25 mouse cellular contexts compared by ENCODE assay signal in genomic region chr11:61676216-61676854, GRCm38 (mm10). TPM values are rescaled to one million over a fixed set of nuclear protein-coding genes. Genes with fewer than 3 reads are reported as not detected.
DNase-seq lines count a peak whose midpoint lies in the region; ATAC-seq and TF ChIP-seq lines count a peak whose summit lies in the region.
"Had no signal": no experiment of that assay in that cellular context is flagged by ENCODE, and none has a peak within 500 bp of the region (broad histone marks: within the 10 kb centered on the region; RNA-seq: fewer than 3 reads in every experiment).

No protein-coding gene starts in this region.

- H3K4me2 ChIP-seq in CH12.LX (ENCODE audit: insufficient read depth, low read depth, poor library complexity, severe bottlenecking): no peak overlapping the region
- H3K4me2 ChIP-seq in embryonic facial prominence, embryonic 12.5 days (replicated peaks): 0 out of 2 replicates have a peak overlapping the region, but pooled peaks have one; percentile 3
- no peak overlapping the region for H3K4me2 ChIP-seq in limb, embryonic 12.5 days
- H3K4me2 ChIP-seq: forebrain, embryonic 15.5 days; hindbrain, embryonic 14.5 days; neural tube, embryonic 12.5 days had no signal

- H3K9ac ChIP-seq in CH12.LX (ENCODE audit: insufficient read depth, low read depth): no peak overlapping the region
- no peak overlapping the region for H3K9ac ChIP-seq in embryonic facial prominence, embryonic 12.5 days
- H3K9ac ChIP-seq in limb, embryonic 12.5 days (replicated peaks): 0 out of 2 replicates have a peak overlapping the region, but pooled peaks have one; percentile 8
- H3K9ac ChIP-seq: forebrain, embryonic 15.5 days; hindbrain, embryonic 14.5 days; neural tube, embryonic 12.5 days had no signal

- no peaks in the 10 kb centered on the region for H3K79me2 ChIP-seq in CH12.LX (replicated peaks; ENCODE audit: control insufficient read depth, extremely low read depth, insufficient read depth, poor library complexity, severe bottlenecking)

- peak; percentile 49; the same call in 1 of the 2 replicates for TF ChIP-seq EP300 in CH12.LX (IDR thresholded peaks at IDR 0.05; ENCODE audit: low read length)

- intact Hi-C loops in left cerebral cortex, adult 2 months (cut with DNase I): no loop called here

- TF ChIP-seq RAD21 in CH12.LX (IDR thresholded peaks at IDR 0.05; ENCODE audit: low read depth, low read length): no peak

- no peak for ATAC-seq in embryonic facial prominence, embryonic 12.5 days (ENCODE audit: insufficient number of reproducible peaks, insufficient read depth, low FRiP score, low TSS enrichment)
- ATAC-seq in limb, embryonic 12.5 days (ENCODE audit: insufficient number of reproducible peaks, insufficient read depth, low FRiP score, low TSS enrichment, low read depth): no peak
- ATAC-seq in megakaryocyte-erythroid progenitor cell, adult 5-6 weeks (replicated peaks; ENCODE audit: low FRiP score, low TSS enrichment, poor library complexity, severe bottlenecking): no peak
- ATAC-seq: forebrain, embryonic 15.5 days had no signal

- dilution Hi-C loops in CH12.LX (cut with MboI; ENCODE audit: extremely low pct_ligation_motif_present, extremely low pct_unique_long_range_greater_than_20kb, low sequenced_read_pairs): no loop called here

- peak; percentile 3 for DNase-seq in CD4-positive, CD25-positive, alpha-beta regulatory T cell, adult 2 months (ENCODE audit: low read depth, low spot score)
- no peak for DNase-seq in CH12.LX (ENCODE audit: extremely low read depth)
- DNase-seq in left cerebral cortex, adult 2 months (ENCODE audit: extremely low spot score in 1 of 2, low spot score in 2 of 2): no peak
- DNase-seq in heart, postnatal 4 days: no peak
- DNase-seq: adrenal gland, postnatal 14 days; cerebellum, adult 11-12 months; cerebellum, postnatal 25 days; gastrocnemius, postnatal 10 days; heart, adult 18-20 months; kidney, adult 11 months; left cerebral cortex, postnatal 4 days; lung, postnatal 10 days; right cerebral cortex, postnatal 25 days; thymus, adult 18-20 months had no signal

- H3K9me3 ChIP-seq in CH12.LX (replicated peaks; ENCODE audit: low read length): no peaks in the 10 kb centered on the region
- no peaks in the 10 kb centered on the region for H3K9me3 ChIP-seq in embryonic facial prominence, embryonic 12.5 days
- no peaks in the 10 kb centered on the region for H3K9me3 ChIP-seq in limb, embryonic 12.5 days
- H3K9me3 ChIP-seq: forebrain, embryonic 15.5 days; neural tube, embryonic 12.5 days had no signal

- TF ChIP-seq POLR2A in CH12.LX (IDR thresholded peaks at IDR 0.05; ENCODE audit: low read depth, low read length): peak; percentile 26; the same call in 1 of the 2 replicates

- H3K36me3 ChIP-seq in CH12.LX (replicated peaks in 1 of 2; ENCODE audit: control insufficient read depth in 1 of 2, insufficient read depth in 1 of 2, low read length in 1 of 2): peaks cover 24 to 28% of the 10 kb centered on the region in 2 experiments
- H3K36me3 ChIP-seq in embryonic facial prominence, embryonic 12.5 days: no peaks in the 10 kb centered on the region
- no peaks in the 10 kb centered on the region for H3K36me3 ChIP-seq in limb, embryonic 12.5 days
- H3K36me3 ChIP-seq: forebrain, embryonic 15.5 days; neural tube, embryonic 12.5 days had no signal

- 30% methylated on average over 7 of the region's 7 CpGs for WGBS in embryonic facial prominence, embryonic 12.5 days
- WGBS in limb, embryonic 12.5 days: 18% methylated on average over 7 of the region's 7 CpGs

- peaks cover 57 to 95% of the 10 kb centered on the region in 2 experiments for H3K4me1 ChIP-seq in CH12.LX (ENCODE audit: control insufficient read depth in 1 of 2, insufficient read depth in 2 of 2)
- H3K4me1 ChIP-seq in embryonic facial prominence, embryonic 12.5 days: peaks cover 31% of the 10 kb centered on the region
- peaks cover 30% of the 10 kb centered on the region for H3K4me1 ChIP-seq in limb, embryonic 12.5 days (replicated peaks)

- no peaks in the 10 kb centered on the region for H3K27me3 ChIP-seq in CH12.LX (replicated peaks)
- H3K27me3 ChIP-seq in embryonic facial prominence, embryonic 12.5 days: 0 out of 2 replicates have a peak, but pooled peaks cover 6% of the 10 kb centered on the region
- peaks cover 2% of the 10 kb centered on the region; the same call in 1 of the 2 replicates for H3K27me3 ChIP-seq in limb, embryonic 12.5 days
- H3K27me3 ChIP-seq: forebrain, embryonic 15.5 days had no signal

- TF ChIP-seq CTCF in CH12.LX (conservative IDR thresholded peaks at IDR 0.05 in 1 of 2, IDR thresholded peaks at IDR 0.05 in 1 of 2; ENCODE audit: low read depth in 2 of 2, low read length in 2 of 2): no peak
- no peak for TF ChIP-seq CTCF in left cerebral cortex, adult 2 months (IDR thresholded peaks at IDR 0.05)

- peak overlapping the region in 1 of 3 experiments; percentile 3 for H3K4me3 ChIP-seq in CH12.LX (replicated peaks in 1 of 3; ENCODE audit: low read depth in 2 of 3, low read length in 2 of 3, poor library complexity in 1 of 3)
- no peak overlapping the region for H3K4me3 ChIP-seq in embryonic facial prominence, embryonic 12.5 days
- no peak overlapping the region for H3K4me3 ChIP-seq in limb, embryonic 12.5 days (replicated peaks)
- H3K4me3 ChIP-seq in left cerebral cortex, adult 2 months: no peak overlapping the region
- H3K4me3 ChIP-seq: forebrain, embryonic 15.5 days; layer of hippocampus, adult 2 months; megakaryocyte, embryonic 14.5 days; neural tube, embryonic 12.5 days had no signal

- peak overlapping the region; percentile 90 for H3K27ac ChIP-seq in CH12.LX (ENCODE audit: insufficient read depth, low read depth)
- peak overlapping the region; percentile 32 for H3K27ac ChIP-seq in embryonic facial prominence, embryonic 12.5 days
- peak overlapping the region; percentile 77 for H3K27ac ChIP-seq in limb, embryonic 12.5 days
- H3K27ac ChIP-seq in left cerebral cortex, adult 2 months: no peak overlapping the region
- H3K27ac ChIP-seq: forebrain, embryonic 15.5 days; hindbrain, embryonic 14.5 days; kidney, postnatal 0 days; layer of hippocampus, adult 2 months; neural tube, embryonic 12.5 days had no signal

- in situ Hi-C loops in CH12.LX (cut with MboI; ENCODE audit: low pct_ligation_motif_present, low pct_unique_long_range_greater_than_20kb, low sequenced_read_pairs): no loop called here

TF ChIP-seq in CH12.LX, 34 proteins besides CTCF, POLR2A, EP300 and RAD21:
- peak; percentile 68 for TF ChIP-seq ELF1 (IDR thresholded peaks at IDR 0.05; ENCODE audit: low read depth, low read length)
- TF ChIP-seq SIN3A (IDR thresholded peaks at IDR 0.05; ENCODE audit: low read length): no peak
- TF ChIP-seq TCF12 (IDR thresholded peaks at IDR 0.05; ENCODE audit: low read depth, low read length): 0 out of 2 replicates have a peak, but pooled peaks have one; percentile 37
- TF ChIP-seq MAX (IDR thresholded peaks at IDR 0.05; ENCODE audit: low read length): 0 out of 2 replicates have a peak, but pooled peaks have one; percentile 14
- TF ChIP-seq CHD1 (IDR thresholded peaks at IDR 0.05; ENCODE audit: low read depth, low read length): peak; percentile 62; the same call in 1 of the 2 replicates
- 0 out of 2 replicates have a peak, but pooled peaks have one; percentile 38 for TF ChIP-seq IRF4 (IDR thresholded peaks at IDR 0.05; ENCODE audit: low read depth, low read length)
- TF ChIP-seq CHD2 (IDR thresholded peaks at IDR 0.05; ENCODE audit: low read length): peak; percentile 36; the same call in 1 of the 2 replicates
- no peak for TF ChIP-seq JUN (IDR thresholded peaks at IDR 0.05; ENCODE audit: insufficient read depth, low read depth, low read length)

RNA-seq across cellular contexts. Expression of gene Fam83g, which starts 7.6 kb away (rescaled TPM):
- total RNA-seq in CH12.LX (2012; rRNA removed): 50.4 and 63.7 TPM in 2 replicates
- 17.2 and 19.2 TPM in 2 replicates for total RNA-seq in CH12.LX (2014; rRNA removed)
- polyA plus RNA-seq in CH12.LX (2012; ENCODE audit: insufficient read length, low read depth): 17.8 and 19.1 TPM in 2 replicates
- polyA plus RNA-seq in embryonic facial prominence, embryonic 12.5 days (2016; fragmentation: Nextera tagmentation; extraction: Ambion mirVana): 1.5 and 1.9 TPM in 2 replicates
- 2.2 and 2.6 TPM in 2 replicates for polyA plus RNA-seq in limb, embryonic 12.5 days (2016; fragmentation: Nextera tagmentation; extraction: Ambion mirVana)
- not detected in 2 replicates for total RNA-seq in megakaryocyte-erythroid progenitor cell, adult 5-6 weeks (2014; fragmentation: Nextera tagmentation)
- not detected in 2 replicates for total RNA-seq in megakaryocyte-erythroid progenitor cell, adult 5-6 weeks (2017)
- under 1 TPM in 1 of 2 experiments, not detected in 1; 0.09 TPM for total RNA-seq in left cerebral cortex, adult 2 months (2021)
- under 1 TPM; 0.17 to 0.25 TPM for total RNA-seq in heart, postnatal 4 days (2021)
- total RNA-seq: layer of hippocampus, adult 2 months had no signal

RNA-seq across cellular contexts. Expression of gene Grap, which starts 23.3 kb away (rescaled TPM):
- total RNA-seq in CH12.LX (2012; rRNA removed) (379 and 412 TPM in 2 replicates), CH12.LX (2014; rRNA removed) (264 and 274 TPM in 2 replicates)
- 280 and 294 TPM in 2 replicates for polyA plus RNA-seq in CH12.LX (2012; ENCODE audit: insufficient read length, low read depth)
- polyA plus RNA-seq in embryonic facial prominence, embryonic 12.5 days (2016; fragmentation: Nextera tagmentation; extraction: Ambion mirVana): 7.4 and 8.5 TPM in 2 replicates
- 5.4 and 6.1 TPM in 2 replicates for polyA plus RNA-seq in limb, embryonic 12.5 days (2016; fragmentation: Nextera tagmentation; extraction: Ambion mirVana)
- total RNA-seq in megakaryocyte-erythroid progenitor cell, adult 5-6 weeks (2014; fragmentation: Nextera tagmentation): 2.2 and 2.4 TPM in 2 replicates
- 1.3 TPM in 1 of 2 replicates, not detected in the other for total RNA-seq in megakaryocyte-erythroid progenitor cell, adult 5-6 weeks (2017)
- total RNA-seq in left cerebral cortex, adult 2 months (2021): 1 to 10 TPM; 4.1 TPM
- total RNA-seq in heart, postnatal 4 days (2021): 10 to 100 TPM in 1 of 2 experiments, 1 to 10 TPM in 1; 8.8 to 10.4 TPM

RNA-seq across cellular contexts. Expression of gene Slc5a10, which starts 44.3 kb away (rescaled TPM):
- 0.55 and 1.4 TPM in 2 replicates for total RNA-seq in CH12.LX (2012; rRNA removed)
- total RNA-seq in CH12.LX (2014; rRNA removed): 0.61 and 0.70 TPM in 2 replicates
- polyA plus RNA-seq in CH12.LX (2012; ENCODE audit: insufficient read length, low read depth): 1.3 and 1.6 TPM in 2 replicates
- polyA plus RNA-seq in embryonic facial prominence, embryonic 12.5 days (2016; fragmentation: Nextera tagmentation; extraction: Ambion mirVana): 0.09 TPM in 1 of 2 replicates, not detected in the other
- polyA plus RNA-seq in limb, embryonic 12.5 days (2016; fragmentation: Nextera tagmentation; extraction: Ambion mirVana): 0.14 TPM in 2 replicates
- total RNA-seq in megakaryocyte-erythroid progenitor cell, adult 5-6 weeks (2014; fragmentation: Nextera tagmentation): not detected in 2 replicates
- not detected in 2 replicates for total RNA-seq in megakaryocyte-erythroid progenitor cell, adult 5-6 weeks (2017)
- not detected for total RNA-seq in left cerebral cortex, adult 2 months (2021)
- total RNA-seq in heart, postnatal 4 days (2021): not detected
- total RNA-seq: adrenal gland, postnatal 14 days; gastrocnemius, postnatal 10 days; heart, adult 18-20 months; midbrain, postnatal 0 days had no signal
- polyA plus RNA-seq: forebrain, embryonic 15.5 days; hindbrain, embryonic 14.5 days; liver, embryonic 16.5 days; neural tube, embryonic 12.5 days had no signal

Comparison
In these comparisons a context has a peak if more than half of its experiments do, and no peak if none do; other contexts are left out.
1. RNA of gene Fam83g, which starts 7.6 kb away (total RNA-seq): 17.2 to 63.7 TPM in CH12.LX; 0.17 to 0.25 TPM in heart, postnatal 4 days, 0.09 TPM in left cerebral cortex, adult 2 months and not detected in megakaryocyte-erythroid progenitor cell, adult 5-6 weeks; every median in the first group is over 10 times any median in the second.
2. RNA of gene Grap, which starts 23.3 kb away (total RNA-seq): 264 to 412 TPM in CH12.LX; 8.8 to 10.4 TPM in heart, postnatal 4 days, 4.1 TPM in left cerebral cortex, adult 2 months and 1.3 to 2.4 TPM in megakaryocyte-erythroid progenitor cell, adult 5-6 weeks; every median in the first group is over 10 times any median in the second.